Mouse (Mus musculus): ENCODE results near the gene Ankrd34a.

Gene Ankrd34a

GRCm38 (mm10) chr3:96596228-96596707 lies at the start of gene Ankrd34a:
Gene Ankrd34a (plus strand): TSS chr3:96596636.
- no peak for TF ChIP-seq GATA4 (IDR thresholded peaks at IDR 0.05; ENCODE audit: insufficient replicate concordance, low read length)

GRCm38 (mm10) chr3:96546880-96547279 lies 49.6 kb upstream of the Ankrd34a start:
- no peak for TF ChIP-seq GATA4 (IDR thresholded peaks at IDR 0.05; ENCODE audit: insufficient replicate concordance, low read length)

GRCm38 (mm10) chr3:96547389-96547960 lies 49.0 kb upstream of the Ankrd34a start:
- no peak for TF ChIP-seq GATA4 (IDR thresholded peaks at IDR 0.05; ENCODE audit: insufficient replicate concordance, low read length)

- no peak for TF ChIP-seq GATA4 (IDR thresholded peaks at IDR 0.05; ENCODE audit: insufficient replicate concordance, low read length)
Observed at GRCm38 (mm10) chr3:96548824-96549223, 47.6 kb upstream of the Ankrd34a start.

- no peak for TF ChIP-seq GATA4 (IDR thresholded peaks at IDR 0.05; ENCODE audit: insufficient replicate concordance, low read length)
Observed at GRCm38 (mm10) chr3:96549346-96549745, 47.1 kb upstream of the Ankrd34a start.

- TF ChIP-seq GATA4 (IDR thresholded peaks at IDR 0.05; ENCODE audit: insufficient replicate concordance, low read length), result no peak
Observed at GRCm38 (mm10) chr3:96551203-96551602, 45.2 kb upstream of the Ankrd34a start.

- no peak for TF ChIP-seq GATA4 (IDR thresholded peaks at IDR 0.05; ENCODE audit: insufficient replicate concordance, low read length)
Observed at GRCm38 (mm10) chr3:96551890-96552289, 44.5 kb upstream of the Ankrd34a start.

GRCm38 (mm10) chr3:96553601-96554000 lies 42.8 kb upstream of the Ankrd34a start:
- no peak for TF ChIP-seq GATA4 (IDR thresholded peaks at IDR 0.05; ENCODE audit: insufficient replicate concordance, low read length)

GRCm38 (mm10) chr3:96554251-96554650 lies 42.2 kb upstream of the Ankrd34a start:
- TF ChIP-seq GATA4 (IDR thresholded peaks at IDR 0.05; ENCODE audit: insufficient replicate concordance, low read length), result no peak

- no peak for TF ChIP-seq GATA4 (IDR thresholded peaks at IDR 0.05; ENCODE audit: insufficient replicate concordance, low read length)
Observed at GRCm38 (mm10) chr3:96555041-96555596, 41.3 kb upstream of the Ankrd34a start.

GRCm38 (mm10) chr3:96555999-96556614 lies 40.3 kb upstream of the Ankrd34a start:
- no peak for TF ChIP-seq GATA4 (IDR thresholded peaks at IDR 0.05; ENCODE audit: insufficient replicate concordance, low read length)

GRCm38 (mm10) chr3:96556651-96557635 lies 39.5 kb upstream of the Ankrd34a start:
- TF ChIP-seq GATA4 (IDR thresholded peaks at IDR 0.05; ENCODE audit: insufficient replicate concordance, low read length), result no peak

GRCm38 (mm10) chr3:96557694-96558093 lies 38.7 kb upstream of the Ankrd34a start, which contains the start of gene Txnip:
Gene Txnip (plus strand): TSS chr3:96557957.
- TF ChIP-seq GATA4 (IDR thresholded peaks at IDR 0.05; ENCODE audit: insufficient replicate concordance, low read length), result no peak; the same call in 1 of the 2 replicates

- no peak for TF ChIP-seq GATA4 (IDR thresholded peaks at IDR 0.05; ENCODE audit: insufficient replicate concordance, low read length)
Observed at GRCm38 (mm10) chr3:96558159-96558558, 38.3 kb upstream of the Ankrd34a start.

- TF ChIP-seq GATA4 (IDR thresholded peaks at IDR 0.05; ENCODE audit: insufficient replicate concordance, low read length), result no peak
Observed at GRCm38 (mm10) chr3:96558668-96559196, 37.7 kb upstream of the Ankrd34a start.

Measured in liver, adult (tissue).